Mouse (Mus musculus): ENCODE data around the gene Ngfr. TPM values are rescaled to one million over a fixed set of nuclear protein-coding genes. Genes with fewer than 3 reads are reported as not detected.

Gene Ngfr
- total and polyA plus RNA-seq, 3 experiments: not detected

DNA sequence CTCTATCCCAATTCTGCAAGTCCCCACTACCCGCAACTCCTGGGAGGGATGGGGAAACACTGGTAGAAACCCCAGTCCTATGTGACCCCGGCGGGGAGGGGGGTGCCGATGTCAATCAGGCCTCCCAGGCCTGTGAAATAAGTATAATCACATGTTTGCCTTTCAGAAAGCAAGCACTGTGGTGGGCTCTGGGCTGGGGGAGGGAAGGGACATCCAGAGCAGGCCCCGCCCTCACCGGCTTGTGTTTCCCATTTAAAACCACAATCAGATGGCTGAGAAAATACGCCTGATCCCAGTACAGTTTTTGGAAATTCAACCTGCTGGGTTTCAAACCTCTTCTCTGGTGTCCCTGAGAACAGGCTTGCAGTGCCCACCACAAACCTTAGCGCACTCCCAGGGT lies 27.2 kb upstream of the Ngfr start:
- peaks cover 6 to 10% of the 10 kb centered on the region in 2 experiments for H3K27me3 ChIP-seq (ENCODE audit: control insufficient read depth in 1 of 2, insufficient read depth in 2 of 2, low read length in 2 of 2)

DNA sequence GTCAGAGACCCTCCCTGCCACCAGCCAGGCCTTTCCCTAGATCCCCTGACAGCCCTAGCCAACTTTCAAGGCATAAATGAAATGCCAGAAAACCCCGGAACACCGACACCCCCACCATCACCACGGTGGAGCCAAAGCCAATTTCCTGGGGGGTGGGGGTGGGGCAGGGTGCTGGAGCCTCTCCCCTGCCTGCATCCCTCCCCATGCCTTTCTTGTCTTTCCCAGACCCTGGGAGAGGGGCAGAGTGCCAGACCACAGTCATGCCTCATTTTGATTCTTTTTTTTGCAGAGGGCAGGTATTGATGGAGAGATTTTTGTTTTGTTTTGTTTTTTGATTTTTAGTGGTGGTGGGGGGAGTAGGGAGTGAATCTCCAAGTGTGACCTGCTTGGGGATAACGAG lies 23.7 kb upstream of the Ngfr start:
- no peaks in the 10 kb centered on the region for H3K36me3 ChIP-seq (ENCODE audit: control insufficient read depth in 1 of 2, insufficient read depth in 2 of 2, low read length in 2 of 2)
- no peak overlapping the region for H3K4me3 ChIP-seq (ENCODE audit: control insufficient read depth in 1 of 2, insufficient read depth in 1 of 2, low read depth in 2 of 2, low read length in 2 of 2)
- H3K27me3 ChIP-seq (ENCODE audit: control insufficient read depth in 1 of 2, insufficient read depth in 2 of 2, low read length in 2 of 2): peaks cover 10 to 14% of the 10 kb centered on the region in 2 experiments
- H3K9me3 ChIP-seq (replicated peaks; ENCODE audit: insufficient read depth, low read length): no peaks in the 10 kb centered on the region
- H3K4me1 ChIP-seq (ENCODE audit: control insufficient read depth in 1 of 2, insufficient read depth in 2 of 2, low read length in 2 of 2): no peaks in the 10 kb centered on the region
- no peaks in the 10 kb centered on the region for H3K79me2 ChIP-seq (ENCODE audit: control insufficient read depth, insufficient read depth, low read length, poor library complexity)
- DNase-seq (ENCODE audit: low read depth, low spot score): no peak
- no peak for TF ChIP-seq TCF12 (IDR thresholded peaks at IDR 0.05; ENCODE audit: low read depth, low read length)
- TF ChIP-seq TAL1 (IDR thresholded peaks at IDR 0.05; ENCODE audit: low read length): no peak
- TF ChIP-seq KAT2A (conservative IDR thresholded peaks at IDR 0.05; ENCODE audit: low read depth, low read length): no peak
- TF ChIP-seq ELF1 (IDR thresholded peaks at IDR 0.05; ENCODE audit: low read depth, low read length): no peak
- TF ChIP-seq SIN3A (IDR thresholded peaks at IDR 0.05; ENCODE audit: low read length): no peak
- no peak for TF ChIP-seq POLR2A (IDR thresholded peaks at IDR 0.05; ENCODE audit: control insufficient read depth in 1 of 2, insufficient read depth in 1 of 2, low read depth in 1 of 2, low read length in 2 of 2, poor library complexity in 1 of 2)
- TF ChIP-seq CHD2 (IDR thresholded peaks at IDR 0.05; ENCODE audit: low read length): no peak
- TF ChIP-seq SMC3 (IDR thresholded peaks at IDR 0.05; ENCODE audit: low read depth, low read length): no peak
- TF ChIP-seq MAZ (IDR thresholded peaks at IDR 0.05; ENCODE audit: low read depth, low read length): no peak
- no peak for TF ChIP-seq ZNF384 (IDR thresholded peaks at IDR 0.05; ENCODE audit: low read depth, low read length)
- TF ChIP-seq TBP (IDR thresholded peaks at IDR 0.05; ENCODE audit: low read depth, low read length): no peak
- TF ChIP-seq MAFK (IDR thresholded peaks at IDR 0.05; ENCODE audit: borderline replicate concordance, low read depth, low read length): no peak
- no peak for TF ChIP-seq UBTF (IDR thresholded peaks at IDR 0.05; ENCODE audit: borderline replicate concordance, insufficient read depth, low read depth, low read length)
- TF ChIP-seq CHD1 (IDR thresholded peaks at IDR 0.05; ENCODE audit: low read depth, low read length): no peak
- no peak overlapping the region for H3K9ac ChIP-seq (ENCODE audit: control insufficient read depth, low read depth, low read length, poor library complexity, severe bottlenecking)
- H3K27ac ChIP-seq (ENCODE audit: control insufficient read depth, low read depth, low read length): no peak overlapping the region

More for the DNA sequence above, 27.2 kb upstream of the Ngfr start:
- no peak for DNase-seq (ENCODE audit: low read depth, low spot score)
- TF ChIP-seq ELF1 (IDR thresholded peaks at IDR 0.05; ENCODE audit: low read depth, low read length): no peak
- no peak for TF ChIP-seq USF2 (IDR thresholded peaks at IDR 0.05; ENCODE audit: borderline replicate concordance in 1 of 2, insufficient read depth in 1 of 2, low read depth in 1 of 2, low read length in 2 of 2)
- no peak for TF ChIP-seq POLR2AphosphoS2 (IDR thresholded peaks at IDR 0.05; ENCODE audit: low read length)
- TF ChIP-seq MXI1 (IDR thresholded peaks at IDR 0.05; ENCODE audit: low read depth, low read length): no peak
- TF ChIP-seq USF1 (IDR thresholded peaks at IDR 0.05; ENCODE audit: low read depth, low read length): no peak
- TF ChIP-seq JUND (IDR thresholded peaks at IDR 0.05; ENCODE audit: low read depth, low read length): no peak
- TF ChIP-seq UBTF (IDR thresholded peaks at IDR 0.05; ENCODE audit: borderline replicate concordance, insufficient read depth, low read depth, low read length): no peak
- no peak for TF ChIP-seq E2F4 (IDR thresholded peaks at IDR 0.05; ENCODE audit: borderline replicate concordance, low read depth, low read length)
- TF ChIP-seq KAT2A (conservative IDR thresholded peaks at IDR 0.05; ENCODE audit: low read depth, low read length): no peak
- TF ChIP-seq SIN3A (IDR thresholded peaks at IDR 0.05; ENCODE audit: low read length): no peak
- no peak for TF ChIP-seq TBP (IDR thresholded peaks at IDR 0.05; ENCODE audit: low read depth, low read length)
- no peak for TF ChIP-seq MYB (IDR thresholded peaks at IDR 0.05; ENCODE audit: low read depth, low read length)
- no peak for TF ChIP-seq CTCF (IDR thresholded peaks at IDR 0.05 in 2 of 3, conservative IDR thresholded peaks at IDR 0.05 in 1 of 3; ENCODE audit: control insufficient read depth in 1 of 3, insufficient read depth in 1 of 3, low read depth in 2 of 3, low read length in 3 of 3, poor library complexity in 1 of 3, severe bottlenecking in 1 of 3)
- no peaks in the 10 kb centered on the region for H3K36me3 ChIP-seq (ENCODE audit: control insufficient read depth in 1 of 2, insufficient read depth in 2 of 2, low read length in 2 of 2)
- H3K4me1 ChIP-seq (ENCODE audit: control insufficient read depth in 1 of 2, insufficient read depth in 2 of 2, low read length in 2 of 2): no peaks in the 10 kb centered on the region
- H3K79me2 ChIP-seq (ENCODE audit: control insufficient read depth, insufficient read depth, low read length, poor library complexity): no peaks in the 10 kb centered on the region
- H3K9ac ChIP-seq (ENCODE audit: control insufficient read depth, low read depth, low read length, poor library complexity, severe bottlenecking): no peak overlapping the region
- no peak overlapping the region for H3K4me3 ChIP-seq (ENCODE audit: control insufficient read depth in 1 of 2, insufficient read depth in 1 of 2, low read depth in 2 of 2, low read length in 2 of 2)
- H3K9me3 ChIP-seq (replicated peaks; ENCODE audit: insufficient read depth, low read length): no peaks in the 10 kb centered on the region
- no peak overlapping the region for H3K27ac ChIP-seq (ENCODE audit: control insufficient read depth, low read depth, low read length)
